Comparison of ENCODE assay signal across 19 mouse cellular contexts in genomic region chr3:69545017-69545416, GRCm38 (mm10). TPM values are rescaled to one million over a fixed set of nuclear protein-coding genes. Genes with fewer than 3 reads are reported as not detected.
A peak's percentile ranks its signal among the peaks of the same experiment; 100 is the strongest.
DNase-seq lines count a peak whose midpoint lies in the region; ATAC-seq and TF ChIP-seq lines count a peak whose summit lies in the region.
"Had no signal": no experiment of that assay in that cellular context is flagged by ENCODE, and none has a peak within 500 bp of the region (broad histone marks: within the 10 kb centered on the region; RNA-seq: fewer than 3 reads in every experiment).

No protein-coding gene starts in this region.

- H3K36me3 ChIP-seq in forebrain, embryonic 14.5 days (ENCODE audit: control insufficient read depth, insufficient read depth, low read length) = no peaks in the 10 kb centered on the region
- H3K36me3 ChIP-seq in forebrain, embryonic 11.5 days (ENCODE audit: control insufficient read depth, insufficient read depth, low read length) = no peaks in the 10 kb centered on the region
- H3K36me3 ChIP-seq in midbrain, embryonic 11.5 days (ENCODE audit: control insufficient read depth, insufficient read depth, low read length) = no peaks in the 10 kb centered on the region
- H3K36me3 ChIP-seq in midbrain, embryonic 10.5 days = 0 out of 2 replicates have a peak, but pooled peaks cover 6% of the 10 kb centered on the region
- no peaks in the 10 kb centered on the region for H3K36me3 ChIP-seq in hindbrain, embryonic 14.5 days (replicated peaks; ENCODE audit: control insufficient read depth, insufficient read depth)
- H3K36me3 ChIP-seq in midbrain, postnatal 0 days (ENCODE audit: insufficient read depth, low read length) = no peaks in the 10 kb centered on the region
- H3K36me3 ChIP-seq: embryonic facial prominence, embryonic 12.5 days had no signal

- no peak overlapping the region for H3K9ac ChIP-seq in forebrain, embryonic 14.5 days (ENCODE audit: low read length)
- no peak overlapping the region for H3K9ac ChIP-seq in forebrain, embryonic 11.5 days (ENCODE audit: low read length)
- H3K9ac ChIP-seq in midbrain, embryonic 11.5 days (ENCODE audit: low read length) = no peak overlapping the region
- H3K9ac ChIP-seq in hindbrain, embryonic 14.5 days = no peak overlapping the region
- no peak overlapping the region for H3K9ac ChIP-seq in midbrain, postnatal 0 days (replicated peaks; ENCODE audit: low read length, poor library complexity, severe bottlenecking)
- H3K9ac ChIP-seq: embryonic facial prominence, embryonic 12.5 days; liver, postnatal 0 days had no signal

- H3K4me1 ChIP-seq in forebrain, embryonic 14.5 days (ENCODE audit: control insufficient read depth, insufficient read depth, low read length) = peaks cover 5% of the 10 kb centered on the region
- no peaks in the 10 kb centered on the region for H3K4me1 ChIP-seq in forebrain, embryonic 11.5 days (replicated peaks; ENCODE audit: control insufficient read depth, insufficient read depth, low read length)
- H3K4me1 ChIP-seq in midbrain, embryonic 11.5 days (ENCODE audit: control insufficient read depth, insufficient read depth, low read length) = no peaks in the 10 kb centered on the region
- H3K4me1 ChIP-seq in midbrain, embryonic 10.5 days = peaks cover 3% of the 10 kb centered on the region
- H3K4me1 ChIP-seq in hindbrain, embryonic 14.5 days (replicated peaks; ENCODE audit: control insufficient read depth, insufficient read depth, low read length) = peaks cover 4% of the 10 kb centered on the region; the same call in 1 of the 2 replicates
- no peaks in the 10 kb centered on the region for H3K4me1 ChIP-seq in midbrain, postnatal 0 days (ENCODE audit: insufficient read depth, low read length)
- H3K4me1 ChIP-seq: embryonic facial prominence, embryonic 12.5 days had no signal

- DNase-seq in forebrain, embryonic 14.5 days (ENCODE audit: low spot score) = peak; percentile 29
- DNase-seq in forebrain, embryonic 11.5 days (ENCODE audit: low spot score) = no peak
- peak; percentile 45 for DNase-seq in midbrain, embryonic 11.5 days (ENCODE audit: low spot score, missing footprints)
- no peak for DNase-seq in midbrain, embryonic 10.5 days (ENCODE audit: low spot score)
- no peak for DNase-seq in hindbrain, embryonic 14.5 days (ENCODE audit: low spot score)
- no peak for DNase-seq in midbrain, postnatal 0 days (ENCODE audit: low spot score)
- no peak for DNase-seq in kidney, adult 18-20 months
- DNase-seq in kidney, postnatal 14 days = no peak
- DNase-seq: adrenal gland, postnatal 14 days; cerebellum, adult 8-10 months; heart, postnatal 4 days; kidney, adult 11 months; kidney, postnatal 4 days; layer of hippocampus, postnatal 36 days; liver; liver, postnatal 0 days; lung, postnatal 36 days; right cerebral cortex, postnatal 4 days had no signal

- no peak for TF ChIP-seq CTCF in midbrain, postnatal 0 days (IDR thresholded peaks at IDR 0.05)

- H3K27ac ChIP-seq in forebrain, embryonic 14.5 days (ENCODE audit: low read depth, low read length) = no peak overlapping the region
- H3K27ac ChIP-seq in forebrain, embryonic 11.5 days (ENCODE audit: low read depth, low read length) = no peak overlapping the region
- H3K27ac ChIP-seq in midbrain, embryonic 11.5 days (ENCODE audit: low read depth, low read length) = no peak overlapping the region
- H3K27ac ChIP-seq in midbrain, embryonic 10.5 days (replicated peaks) = no peak overlapping the region
- H3K27ac ChIP-seq in hindbrain, embryonic 14.5 days = no peak overlapping the region
- H3K27ac ChIP-seq in midbrain, postnatal 0 days (ENCODE audit: low read depth, low read length) = no peak overlapping the region
- H3K27ac ChIP-seq: embryonic facial prominence, embryonic 12.5 days had no signal

- no peak overlapping the region for H3K4me3 ChIP-seq in forebrain, embryonic 14.5 days (ENCODE audit: low read depth, low read length)
- H3K4me3 ChIP-seq in forebrain, embryonic 11.5 days (ENCODE audit: low read depth, low read length) = no peak overlapping the region
- no peak overlapping the region for H3K4me3 ChIP-seq in midbrain, embryonic 11.5 days (ENCODE audit: low read depth, low read length)
- no peak overlapping the region for H3K4me3 ChIP-seq in midbrain, embryonic 10.5 days
- no peak overlapping the region for H3K4me3 ChIP-seq in hindbrain, embryonic 14.5 days (replicated peaks; ENCODE audit: low read length)
- H3K4me3 ChIP-seq in midbrain, postnatal 0 days (ENCODE audit: low read depth, low read length) = no peak overlapping the region
- H3K4me3 ChIP-seq: embryonic facial prominence, embryonic 12.5 days had no signal

- H3K4me2 ChIP-seq in forebrain, embryonic 14.5 days (ENCODE audit: low read length) = no peak overlapping the region
- no peak overlapping the region for H3K4me2 ChIP-seq in forebrain, embryonic 11.5 days (ENCODE audit: low read depth, low read length, severe bottlenecking)
- no peak overlapping the region for H3K4me2 ChIP-seq in midbrain, embryonic 11.5 days
- no peak overlapping the region for H3K4me2 ChIP-seq in hindbrain, embryonic 14.5 days (replicated peaks)
- no peak overlapping the region for H3K4me2 ChIP-seq in midbrain, postnatal 0 days (ENCODE audit: low read depth, low read length, poor library complexity, severe bottlenecking)
- H3K4me2 ChIP-seq: embryonic facial prominence, embryonic 12.5 days had no signal

- H3K9me3 ChIP-seq in forebrain, embryonic 14.5 days (replicated peaks; ENCODE audit: control insufficient read depth, low read length) = no peaks in the 10 kb centered on the region
- H3K9me3 ChIP-seq in forebrain, embryonic 11.5 days (ENCODE audit: control insufficient read depth, low read length) = no peaks in the 10 kb centered on the region
- H3K9me3 ChIP-seq in midbrain, embryonic 11.5 days (ENCODE audit: control insufficient read depth, low read length) = no peaks in the 10 kb centered on the region
- no peaks in the 10 kb centered on the region for H3K9me3 ChIP-seq in midbrain, embryonic 10.5 days (replicated peaks)
- H3K9me3 ChIP-seq in hindbrain, embryonic 14.5 days (ENCODE audit: control insufficient read depth, low read length) = no peaks in the 10 kb centered on the region
- H3K9me3 ChIP-seq in midbrain, postnatal 0 days (ENCODE audit: low read length) = no peaks in the 10 kb centered on the region
- H3K9me3 ChIP-seq: embryonic facial prominence, embryonic 12.5 days had no signal

- ATAC-seq in forebrain, embryonic 14.5 days = peak; percentile 57; the same call in 1 of the 2 replicates
- ATAC-seq in forebrain, embryonic 11.5 days (replicated peaks; ENCODE audit: low FRiP score) = no peak
- no peak for ATAC-seq in midbrain, embryonic 11.5 days (ENCODE audit: low FRiP score)
- peak; percentile 44; the same call in 1 of the 2 replicates for ATAC-seq in hindbrain, embryonic 14.5 days (ENCODE audit: low FRiP score)
- peak; percentile 59; the same call in 1 of the 2 replicates for ATAC-seq in midbrain, postnatal 0 days (ENCODE audit: low FRiP score)
- ATAC-seq: liver, postnatal 0 days had no signal

- 56% methylated on average over 5 of the region's 5 CpGs for WGBS in forebrain, embryonic 14.5 days
- WGBS in forebrain, embryonic 11.5 days = 81% methylated on average over 5 of the region's 5 CpGs
- WGBS in midbrain, embryonic 11.5 days = 80% methylated on average over 5 of the region's 5 CpGs
- 82% methylated on average over 5 of the region's 5 CpGs for WGBS in midbrain, embryonic 10.5 days
- 51% methylated on average over 5 of the region's 5 CpGs for WGBS in hindbrain, embryonic 14.5 days
- 63% methylated on average over 5 of the region's 5 CpGs for WGBS in midbrain, postnatal 0 days

- H3K27me3 ChIP-seq in forebrain, embryonic 14.5 days (replicated peaks; ENCODE audit: control insufficient read depth, insufficient read depth, low read length) = no peaks in the 10 kb centered on the region
- no peaks in the 10 kb centered on the region for H3K27me3 ChIP-seq in forebrain, embryonic 11.5 days (ENCODE audit: control insufficient read depth, insufficient read depth, low read length)
- H3K27me3 ChIP-seq in midbrain, embryonic 11.5 days (ENCODE audit: control insufficient read depth, insufficient read depth, low read length) = no peaks in the 10 kb centered on the region
- H3K27me3 ChIP-seq in midbrain, embryonic 10.5 days (ENCODE audit: low read depth, poor library complexity, severe bottlenecking) = peaks cover 6% of the 10 kb centered on the region; the same call in 1 of the 2 replicates
- no peaks in the 10 kb centered on the region for H3K27me3 ChIP-seq in hindbrain, embryonic 14.5 days (ENCODE audit: control insufficient read depth, insufficient read depth, low read length)
- no peaks in the 10 kb centered on the region for H3K27me3 ChIP-seq in midbrain, postnatal 0 days (ENCODE audit: insufficient read depth, low read length)
- H3K27me3 ChIP-seq: embryonic facial prominence, embryonic 12.5 days had no signal

RNA-seq across cellular contexts. Expression of gene B3galnt1, which starts 53.7 kb away (rescaled TPM):
- polyA plus RNA-seq in forebrain, embryonic 14.5 days (2014; fragmentation: Nextera tagmentation; extraction: Ambion mirVana) = 88.1 and 103 TPM in 2 replicates
- polyA plus RNA-seq in forebrain, embryonic 11.5 days (2014; fragmentation: Nextera tagmentation; extraction: Ambion mirVana) = 33.4 and 36.8 TPM in 2 replicates
- 44.4 and 45.9 TPM in 2 replicates for polyA plus RNA-seq in midbrain, embryonic 11.5 days (2014; fragmentation: Nextera tagmentation; extraction: Ambion mirVana)
- polyA plus RNA-seq in midbrain, embryonic 10.5 days (2016; fragmentation: Nextera tagmentation; extraction: Ambion mirVana) = 33.7 and 35.8 TPM in 2 replicates
- polyA plus RNA-seq in hindbrain, embryonic 14.5 days (2014; fragmentation: Nextera tagmentation; extraction: Ambion mirVana) = 109 and 121 TPM in 2 replicates
- 70.5 and 77.2 TPM in 2 replicates for total RNA-seq in midbrain, postnatal 0 days (2014; rRNA removed)
- polyA plus RNA-seq in midbrain, postnatal 0 days (2015; fragmentation: Nextera tagmentation; extraction: Ambion mirVana) = 102 and 106 TPM in 2 replicates

Comparison
In these comparisons a context has a peak if more than half of its experiments do, and no peak if none do; other contexts are left out.
1. ATAC-seq: peak in forebrain, embryonic 14.5 days (single experiment), hindbrain, embryonic 14.5 days (single experiment) and midbrain, postnatal 0 days (single experiment); none in forebrain, embryonic 11.5 days (single experiment) and midbrain, embryonic 11.5 days (single experiment).
2. DNase-seq: peak in forebrain, embryonic 14.5 days (single experiment) and midbrain, embryonic 11.5 days (single experiment); none in forebrain, embryonic 11.5 days (single experiment), midbrain, embryonic 10.5 days (single experiment), hindbrain, embryonic 14.5 days (single experiment), midbrain, postnatal 0 days (single experiment), kidney, adult 18-20 months (single experiment) and kidney, postnatal 14 days (single experiment).